Mouse (Mus musculus): Measurements from ENCODE around the gene B4gat1.

DNA sequence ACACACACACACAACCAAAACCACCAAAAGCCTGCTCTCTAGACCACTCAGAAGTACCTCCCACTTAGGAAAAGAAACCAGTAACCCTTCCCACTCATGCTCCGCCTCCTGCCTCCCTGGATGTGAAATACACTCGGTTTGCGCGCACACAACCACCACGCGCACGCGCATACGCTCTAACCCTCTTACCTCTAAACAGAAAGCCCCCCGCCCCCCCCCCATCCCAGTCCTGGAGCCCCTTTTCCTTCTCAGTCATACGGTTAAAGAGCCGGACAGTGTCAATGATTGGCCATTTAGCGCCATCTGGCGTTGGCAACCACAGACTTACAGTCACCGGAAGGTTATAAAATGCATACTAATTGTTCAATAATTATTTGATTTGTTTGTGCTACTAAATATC, 34.4 kb downstream of the B4gat1 start:
- TF ChIP-seq USF2 (IDR thresholded peaks at IDR 0.05; ENCODE audit: borderline replicate concordance in 1 of 2, insufficient read depth in 1 of 2, low read depth in 1 of 2, low read length in 2 of 2): no peak
- TF ChIP-seq POLR2A (IDR thresholded peaks at IDR 0.05; ENCODE audit: control insufficient read depth in 1 of 2, insufficient read depth in 1 of 2, low read depth in 1 of 2, low read length in 2 of 2, poor library complexity in 1 of 2): no peak
- no peak for TF ChIP-seq GATA1 (IDR thresholded peaks at IDR 0.05; ENCODE audit: low read depth, low read length)
- no peak for TF ChIP-seq HCFC1 (IDR thresholded peaks at IDR 0.05; ENCODE audit: low read depth, low read length)
- TF ChIP-seq ETS1 (IDR thresholded peaks at IDR 0.05; ENCODE audit: low read depth, low read length): no peak
- TF ChIP-seq JUND (IDR thresholded peaks at IDR 0.05; ENCODE audit: low read depth, low read length): no peak
- no peak for TF ChIP-seq MXI1 (IDR thresholded peaks at IDR 0.05; ENCODE audit: low read depth, low read length)
- TF ChIP-seq GABPA (IDR thresholded peaks at IDR 0.05; ENCODE audit: low read depth, low read length): no peak
- TF ChIP-seq POLR2AphosphoS2 (IDR thresholded peaks at IDR 0.05; ENCODE audit: low read length): no peak
- TF ChIP-seq KAT2A (conservative IDR thresholded peaks at IDR 0.05; ENCODE audit: low read depth, low read length): no peak
- no peak for TF ChIP-seq MAFK (IDR thresholded peaks at IDR 0.05; ENCODE audit: borderline replicate concordance, low read depth, low read length)
- no peak for TF ChIP-seq NELFE (IDR thresholded peaks at IDR 0.05; ENCODE audit: low read depth, low read length)
- no peak for TF ChIP-seq ELF1 (IDR thresholded peaks at IDR 0.05; ENCODE audit: low read depth, low read length)
- TF ChIP-seq RAD21 (IDR thresholded peaks at IDR 0.05; ENCODE audit: low read depth, low read length): peak; percentile 67

Data from MEL (cell line).